Mouse (Mus musculus) liver, postnatal 0 days (tissue): ENCODE measurements around the gene Gm20834. TPM values are rescaled to one million over a fixed set of nuclear protein-coding genes. Genes with fewer than 3 reads are reported as not detected.
"Not testable (repeated sequence)": the region's sequence is repeated elsewhere in the genome, so short reads cannot be mapped to it uniquely, and the experiment has no call there.

Experiments used
- ATAC-seq: fragments of 200-750 bp; cut with Nextera tagmentation; 2 replicates; pipeline ENCODE4 v1.8.0; 2017; ENCODE audit warnings: mild to moderate bottlenecking, moderate library complexity
- DNase-seq: peaks from one replicate; pipeline ENCODE4 v3.0.0-alpha.2; 2016
- H3K27ac ChIP-seq: fragments of 300-500 bp; sonication (generic); 2 replicates; pipeline ENCODE4 v1.5.1; 2014; ENCODE audit warnings: antibody characterized with exemption, moderate library complexity, mild to moderate bottlenecking, low read depth
- H3K27me3 ChIP-seq: fragments of 300-500 bp; sonication (generic); 2 replicates; pipeline ENCODE4 v1.6.1; 2014; ENCODE audit warnings: low read length, control low read depth, mixed read lengths; ENCODE audit not compliant: insufficient read depth
- H3K36me3 ChIP-seq: fragments of 300-500 bp; sonication (generic); replicated peaks from 2 replicates; pipeline ENCODE4 v1.6.1; 2014; ENCODE audit warnings: mild to moderate bottlenecking, control low read depth, low read length, moderate library complexity, mixed read lengths; ENCODE audit not compliant: insufficient read depth
- H3K4me1 ChIP-seq: fragments of 300-500 bp; sonication (generic); 2 replicates; pipeline ENCODE4 v1.6.1; 2014; ENCODE audit warnings: antibody characterized with exemption, mild to moderate bottlenecking, control low read depth; ENCODE audit not compliant: insufficient read depth
- H3K4me2 ChIP-seq: fragments of 300-500 bp; sonication (generic); 2 replicates; pipeline ENCODE4 v1.6.1; 2014; ENCODE audit warnings: low read depth, mild to moderate bottlenecking, low read length, moderate library complexity, mixed read lengths
- H3K4me3 ChIP-seq: fragments of 300-500 bp; sonication (generic); 2 replicates; pipeline ENCODE4 v1.5.1; 2014; ENCODE audit warnings: low read depth, low read length
- H3K9ac ChIP-seq: fragments of 300-500 bp; sonication (generic); replicated peaks from 2 replicates; pipeline ENCODE4 v1.6.1; 2014; ENCODE audit warnings: mild to moderate bottlenecking, moderate library complexity
- H3K9me3 ChIP-seq: fragments of 300-500 bp; sonication (generic); 2 replicates; pipeline ENCODE4 v1.6.1; 2016; ENCODE audit warnings: mild to moderate bottlenecking, control low read depth, low read length, mixed read lengths
- WGBS: fragments of 180-500 bp; shearing (Covaris S2); extraction: QIAGEN DNeasy Blood & Tissue Kit; methylation state at CpG from one replicate; pipeline ENCODE4 v1.1.7; 2014; ENCODE audit not compliant: insufficient replicate concordance; 5-methylcytosine and 5-hydroxymethylcytosine counted together
- polyA plus RNA-seq: library from polyadenylated mRNA; unstranded; fragments of >200 nt; fragmentation: Nextera tagmentation; extraction: Ambion mirVana; gene quantifications from 2 replicates; pipeline ENCODE4 v1.2.1, GENCODE M21; 2015

Gm20834 gene
- polyA plus RNA-seq: not detected in 2 replicates

DNA sequence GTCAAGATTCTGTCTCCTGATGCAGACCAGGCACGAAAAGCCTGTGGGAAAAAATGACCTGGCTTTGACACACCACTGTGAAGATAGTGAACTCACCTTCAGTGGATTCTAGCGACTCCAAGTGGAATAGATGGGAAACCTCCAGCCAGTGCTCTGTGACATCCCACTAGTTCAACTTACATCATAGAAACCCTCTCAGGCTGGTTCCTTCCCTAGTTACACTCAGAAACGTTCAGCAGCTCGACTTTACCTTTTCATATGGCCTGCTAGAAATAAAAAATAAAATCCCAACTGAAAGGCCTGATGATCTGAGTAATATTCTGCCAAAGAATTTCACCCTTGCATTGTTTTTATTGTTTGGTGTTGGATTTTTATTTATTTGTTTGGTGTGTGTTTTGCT, at the start of gene Gm20834:
TSS of gene Gm20834 (minus strand) at position 101 of the 400 bp plus-strand sequence.
- not testable (repeated sequence) for H3K27ac ChIP-seq, H3K4me3 ChIP-seq, H3K36me3 ChIP-seq, H3K4me1 ChIP-seq, H3K27me3 ChIP-seq, H3K4me2 ChIP-seq, H3K9ac ChIP-seq, ATAC-seq, DNase-seq, H3K9me3 ChIP-seq
- WGBS: 48% methylated on average over 3 of the region's 4 CpGs

Other genes with a start within 250 kb of the Gm20834 start
- gene Gm21310, start 177.4 kb downstream of the Gm20834 start, polyA plus RNA-seq: not detected in 2 replicates
- not detected in 2 replicates for gene Gm28510, start 88.1 kb upstream of the Gm20834 start, polyA plus RNA-seq
- not detected in 2 replicates for gene Gm20737, start 211.5 kb upstream of the Gm20834 start, polyA plus RNA-seq
- not detected in 2 replicates for gene Gm21775, start 228.9 kb upstream of the Gm20834 start, polyA plus RNA-seq